ENCODE assay signal across 7 mouse cellular contexts in the genomic region with DNA sequence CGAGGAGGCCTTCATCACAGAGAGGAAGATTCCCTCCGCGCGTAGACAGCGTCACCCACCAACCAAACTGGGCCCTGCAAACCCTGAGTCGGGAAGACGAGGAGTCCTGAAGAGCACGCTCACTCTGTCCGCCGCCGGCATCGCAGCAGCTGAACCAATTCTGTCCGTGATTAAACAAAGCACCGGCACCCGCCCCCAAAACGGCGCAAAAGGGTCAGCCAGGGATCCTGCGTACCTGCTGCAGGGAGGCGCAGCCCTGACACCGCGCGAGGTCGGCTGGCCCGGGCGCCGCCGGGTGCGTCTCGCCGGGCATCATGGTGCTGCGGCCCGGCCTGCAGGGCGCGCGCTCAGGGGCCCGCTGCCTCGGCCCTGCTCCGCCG. TPM values are rescaled to one million over a fixed set of nuclear protein-coding genes. Genes with fewer than 3 reads are reported as not detected.
DNase-seq lines count a peak whose midpoint lies in the region; TF ChIP-seq lines count a peak whose summit lies in the region.

Gene Ice1 (minus strand): TSS at position 353 of the 380 bp plus-strand sequence.

- TF ChIP-seq CTCF in thymus, adult 2 months (IDR thresholded peaks at IDR 0.05; ENCODE audit: borderline replicate concordance, control insufficient read depth, extremely low read depth, insufficient read depth, low read length, poor library complexity) = no peak

- WGBS in thymus, adult 2 months = under 1% methylated on average over 39 of the region's 39 CpGs
- under 1% methylated on average over 39 of the region's 39 CpGs for WGBS in large intestine, adult 2 months

- intact Hi-C loops in gastrocnemius, postnatal 36 days (cut with DNase I) = no loop called here

- peak within 1 kb of the TSS; percentile 85 for H3K27ac ChIP-seq in thymus, adult 2 months (ENCODE audit: control insufficient read depth, insufficient read depth, low read length)

- H3K27me3 ChIP-seq in thymus, adult 2 months (ENCODE audit: control insufficient read depth, insufficient read depth, low read length) = no peaks in the 10 kb centered on the region

- no peaks in the 10 kb centered on the region for H3K36me3 ChIP-seq in thymus, adult 2 months (ENCODE audit: control insufficient read depth, insufficient read depth, low read length)

- peaks cover 8% of the 10 kb centered on the region for H3K4me1 ChIP-seq in thymus, adult 2 months (replicated peaks; ENCODE audit: control insufficient read depth, insufficient read depth, low read length)

- DNase-seq in thymus, adult 2 months = no peak
- no peak for DNase-seq in thymus, adult 18-20 months
- peak; percentile 24 for DNase-seq in c-Kit-positive CD71-positive TER-119-negative erythroid progenitor cells, embryonic 14.5 days (ENCODE audit: low read depth)
- DNase-seq in gastrocnemius, postnatal 36 days = no peak
- DNase-seq in large intestine, adult 2 months (ENCODE audit: low read depth, low spot score) = no peak
- peak; percentile 28 for DNase-seq in mesoderm, embryonic 11.5 days (ENCODE audit: low read depth, low spot score)
- DNase-seq in ovary, postnatal 36 days (ENCODE audit: low spot score) = no peak

- 0 out of 2 replicates have a peak, but pooled peaks have one; percentile 10 for TF ChIP-seq POLR2A in thymus, adult 2 months (IDR thresholded peaks at IDR 0.05; ENCODE audit: control insufficient read depth, extremely low read depth, insufficient read depth, low read length, poor library complexity)

- H3K4me3 ChIP-seq in thymus, adult 2 months (ENCODE audit: control insufficient read depth, insufficient read depth, low read length) = peak within 1 kb of the TSS; percentile 86

RNA-seq across cellular contexts. Expression of gene Ice1, which starts in this region (rescaled TPM):
- 35.7 and 36.7 TPM in 2 replicates for polyA plus RNA-seq in thymus, adult 2 months (2012; rRNA removed)
- total RNA-seq in gastrocnemius, postnatal 36 days (2021) = 10 to 100 TPM; 13.6 to 14.5 TPM
- 10.5 and 13.2 TPM in 2 replicates for polyA plus RNA-seq in large intestine, adult 2 months (2012; rRNA removed)

Comparison
In these comparisons a context has a peak if more than half of its experiments do, and no peak if none do; other contexts are left out.
1. DNase-seq: peak in c-Kit-positive CD71-positive TER-119-negative erythroid progenitor cells, embryonic 14.5 days (single experiment) and mesoderm, embryonic 11.5 days (single experiment); none in thymus, adult 2 months (single experiment), thymus, adult 18-20 months (0 of 2), gastrocnemius, postnatal 36 days (0 of 2), large intestine, adult 2 months (single experiment) and ovary, postnatal 36 days (single experiment).